Mouse (Mus musculus) ES-Bruce4 (cell line): Measurements from ENCODE around the gene Pank2. TPM values are rescaled to one million over a fixed set of nuclear protein-coding genes. Genes with fewer than 3 reads are reported as not detected.
"Not testable (repeated sequence)": the region's sequence is repeated elsewhere in the genome, so short reads cannot be mapped to it uniquely, and the experiment has no call there.

Source experiments
- H3K27ac ChIP-seq: 2 replicates; pipeline ENCODE4 v1.5.1; 2012; ENCODE audit warnings: low read length, inconsistent platforms; ENCODE audit not compliant: insufficient read depth
- H3K27me3 ChIP-seq: 2 replicates; pipeline ENCODE4 v1.6.1; 2012; ENCODE audit warnings: mild to moderate bottlenecking, low read length, inconsistent platforms; ENCODE audit not compliant: control insufficient read depth, poor library complexity, insufficient read depth, severe bottlenecking
- H3K36me3 ChIP-seq: 2 replicates; pipeline ENCODE4 v1.6.1; 2012; ENCODE audit warnings: inconsistent platforms, mild to moderate bottlenecking, low read length, moderate library complexity; ENCODE audit not compliant: control insufficient read depth, poor library complexity, insufficient read depth, severe bottlenecking
- H3K4me1 ChIP-seq: one replicate; pipeline ENCODE4 v1.8.1; 2011; ENCODE audit warnings: low read length; ENCODE audit not compliant: control insufficient read depth, insufficient read depth
- H3K4me3 ChIP-seq: 2 replicates; pipeline ENCODE4 v1.5.1; 2011; ENCODE audit warnings: low read depth, mild to moderate bottlenecking, low read length
- H3K9ac ChIP-seq: 2 replicates; pipeline ENCODE4 v1.6.1; 2012; ENCODE audit warnings: low read depth, mild to moderate bottlenecking, inconsistent platforms; ENCODE audit not compliant: poor library complexity, severe bottlenecking
- H3K9me3 ChIP-seq: replicated peaks from 2 replicates; pipeline ENCODE4 v1.6.1; 2012; ENCODE audit warnings: mild to moderate bottlenecking, low read length, inconsistent platforms; ENCODE audit not compliant: control insufficient read depth, poor library complexity, insufficient read depth, severe bottlenecking
- CTCF ChIP-seq: IDR thresholded peaks from one replicate; pipeline ENCODE4 v1.8.1; 2011; ENCODE audit warnings: low read depth, low read length
- EP300 ChIP-seq: IDR thresholded peaks from 2 replicates; pipeline ENCODE4 v1.6.1; 2011; ENCODE audit warnings: low read depth, low read length; ENCODE audit not compliant: insufficient read depth
- POLR2A ChIP-seq: IDR thresholded peaks from one replicate; pipeline ENCODE4 v1.8.1; 2011; ENCODE audit warnings: low read length; ENCODE audit not compliant: insufficient read depth
- polyA plus RNA-seq: library from polyadenylated mRNA; stranded (reverse); fragments of >200 nt; gene quantifications from 2 replicates; pipeline ENCODE4 v1.2.4, GENCODE M21; 2011; ENCODE audit warnings: low read depth; ENCODE audit not compliant: missing spikeins, insufficient read depth, insufficient read length

Gene Pank2
- polyA plus RNA-seq, 1 experiment = 78.5 TPM

DNA sequence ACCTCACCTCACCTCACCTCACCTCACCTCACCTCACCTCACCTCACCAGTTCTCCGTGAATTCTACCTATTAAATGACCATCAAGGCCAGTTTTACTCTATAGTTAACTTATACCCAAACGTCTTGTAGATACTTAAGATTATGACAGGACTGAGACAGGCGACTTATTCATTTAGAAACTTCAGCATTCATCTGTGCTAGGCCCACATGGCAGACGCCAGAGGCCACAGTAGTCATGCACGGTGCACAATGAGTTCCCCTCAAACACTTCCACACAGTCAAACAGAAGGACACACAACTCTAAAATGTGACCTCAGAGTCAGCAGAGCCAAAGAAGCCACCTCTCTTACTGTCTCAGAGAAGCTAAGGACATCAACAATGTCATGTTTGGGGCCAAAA lies 45.1 kb downstream of the Pank2 start:
- Histone ChIP-seq H3K9ac (no peak overlapping the region), H3K27me3 (no peaks in the 10 kb centered on the region), H3K4me1 (no peaks in the 10 kb centered on the region), H3K36me3 (no peaks in the 10 kb centered on the region; the same call in 1 of the 2 replicates), H3K4me3 (no peak overlapping the region), H3K9me3 (no peaks in the 10 kb centered on the region), H3K27ac (no peak overlapping the region)
- TF ChIP-seq CTCF (no peak), POLR2A (no peak), EP300 (no peak)

DNA sequence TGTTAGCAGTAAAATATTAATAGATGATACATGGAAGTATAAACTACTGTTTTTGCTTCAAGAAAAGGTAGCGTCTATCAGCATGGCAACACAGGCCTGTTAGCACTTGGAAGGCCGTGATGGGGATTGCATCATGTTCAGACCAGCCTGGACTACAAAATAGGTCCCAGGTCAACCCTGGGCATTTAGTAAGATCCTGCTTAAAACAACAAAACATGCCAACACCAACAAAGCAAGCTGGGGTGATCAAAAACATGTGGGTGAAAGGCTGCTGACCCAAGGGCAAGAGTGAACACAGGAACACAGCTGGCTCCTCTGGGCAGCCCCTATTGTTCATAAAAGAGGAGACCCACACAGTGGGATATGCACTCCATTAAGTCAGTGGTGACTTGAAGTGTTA lies 45.5 kb downstream of the Pank2 start:
- Histone ChIP-seq H3K4me1 (no peaks in the 10 kb centered on the region), H3K27ac (no peak overlapping the region), H3K27me3 (no peaks in the 10 kb centered on the region), H3K4me3 (no peak overlapping the region), H3K9me3 (no peaks in the 10 kb centered on the region), H3K9ac (no peak overlapping the region), H3K36me3 (no peaks in the 10 kb centered on the region)
- TF ChIP-seq CTCF (no peak), EP300 (no peak), POLR2A (no peak)

DNA sequence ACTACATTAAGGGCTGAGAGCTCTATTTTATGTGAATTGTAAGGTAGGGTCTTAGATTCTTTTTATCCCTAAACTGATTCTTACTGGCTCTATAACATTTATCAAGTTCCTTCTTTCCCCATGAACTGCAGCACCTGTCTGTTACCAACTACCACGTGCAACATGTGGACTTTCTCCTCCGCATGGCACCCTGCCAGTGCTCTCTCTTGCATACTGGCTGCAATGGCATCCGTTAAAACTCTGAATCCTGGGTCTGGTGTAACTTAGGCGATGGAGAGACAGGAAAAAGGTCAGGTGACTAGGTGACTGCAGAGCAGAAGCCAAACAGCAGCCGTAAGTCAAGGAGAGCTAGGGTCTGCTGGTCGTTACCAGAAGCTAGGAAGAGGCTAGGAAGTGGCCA lies 47.0 kb downstream of the Pank2 start:
- H3K36me3 ChIP-seq = no peaks in the 10 kb centered on the region
- H3K4me1 ChIP-seq = no peaks in the 10 kb centered on the region
- H3K27ac ChIP-seq = no peak overlapping the region
- H3K4me3 ChIP-seq = no peak overlapping the region
- H3K27me3 ChIP-seq = no peaks in the 10 kb centered on the region
- TF ChIP-seq EP300 = no peak
- no peak for TF ChIP-seq POLR2A
- no peak for TF ChIP-seq CTCF
- no peak overlapping the region for H3K9ac ChIP-seq
- no peaks in the 10 kb centered on the region for H3K9me3 ChIP-seq

DNA sequence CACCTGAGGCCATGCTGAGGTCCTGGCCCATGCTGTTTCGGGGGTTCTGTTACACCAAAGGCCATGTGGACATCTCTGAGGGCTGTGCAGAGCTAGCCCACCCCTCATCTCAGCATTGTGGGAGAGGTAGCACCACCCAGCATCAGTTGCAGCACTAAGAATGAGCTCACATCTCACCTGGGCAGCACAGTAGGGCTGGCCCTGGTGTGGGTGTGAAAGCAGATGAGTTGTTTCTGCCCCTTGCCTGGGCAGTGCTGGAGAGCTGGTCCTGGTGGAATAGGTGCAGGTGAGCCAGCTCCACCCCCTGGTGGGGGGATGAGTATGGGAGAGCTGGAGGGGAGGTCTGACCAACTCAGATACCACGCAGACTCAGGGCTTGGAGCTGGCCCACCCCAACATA lies 53.9 kb downstream of the Pank2 start:
- Histone ChIP-seq H3K9me3 (no peaks in the 10 kb centered on the region), H3K27me3 (no peaks in the 10 kb centered on the region)
- TF ChIP-seq CTCF = no peak
- TF ChIP-seq POLR2A = no peak
- no peak for TF ChIP-seq EP300

DNA sequence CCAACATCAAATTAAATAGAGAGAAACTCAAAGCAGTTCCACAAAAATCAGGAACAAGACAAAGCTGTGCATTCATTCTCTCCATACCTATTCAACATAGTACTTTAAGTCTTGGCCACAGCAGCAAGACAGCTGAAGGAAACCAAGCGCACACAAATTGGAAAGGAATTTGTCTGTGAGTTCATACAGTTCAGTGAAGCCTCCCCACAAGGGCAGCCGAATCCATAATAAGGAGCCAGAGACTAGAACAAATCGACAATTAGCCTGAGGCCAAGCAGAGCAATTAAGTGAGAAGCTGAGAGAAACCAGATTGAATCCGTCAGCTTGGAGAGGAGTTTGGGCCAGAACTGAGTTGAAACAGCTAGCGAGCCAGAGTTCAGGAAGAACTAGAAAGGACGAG lies 57.1 kb downstream of the Pank2 start:
- Histone ChIP-seq H3K36me3 (no peaks in the 10 kb centered on the region), H3K4me3 (no peak overlapping the region), H3K27ac (no peak overlapping the region), H3K9ac (no peak overlapping the region), H3K9me3 (no peaks in the 10 kb centered on the region), H3K4me1 (no peaks in the 10 kb centered on the region), H3K27me3 (no peaks in the 10 kb centered on the region)
- TF ChIP-seq POLR2A (no peak), EP300 (no peak), CTCF (no peak)

More for the DNA sequence above, 53.9 kb downstream of the Pank2 start:
- Histone ChIP-seq H3K9ac (no peak overlapping the region), H3K4me1 (no peaks in the 10 kb centered on the region), H3K4me3 (no peak overlapping the region), H3K36me3 (no peaks in the 10 kb centered on the region), H3K27ac (no peak overlapping the region)

DNA sequence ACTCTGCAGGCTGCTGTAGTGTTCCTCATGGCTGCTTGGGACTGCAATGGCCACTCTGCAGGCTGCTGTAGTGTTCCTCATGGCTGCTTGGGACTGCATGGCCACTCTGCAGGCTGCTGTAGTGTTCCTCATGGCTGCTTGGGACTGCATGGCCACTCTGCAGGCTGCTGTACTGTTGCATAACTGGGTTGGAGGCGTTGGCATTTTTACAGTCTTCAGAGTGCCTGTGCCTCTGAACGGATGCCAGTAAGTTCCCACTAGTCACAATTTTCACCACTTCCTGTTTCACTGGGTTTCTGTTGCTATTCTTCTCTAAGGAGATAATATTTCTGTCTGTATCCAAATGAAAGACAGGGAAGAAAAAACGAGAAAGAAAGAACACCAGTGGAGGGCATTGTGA lies 58.9 kb downstream of the Pank2 start:
- H3K4me1 ChIP-seq, H3K4me3 ChIP-seq, H3K36me3 ChIP-seq, H3K9me3 ChIP-seq, H3K9ac ChIP-seq, H3K27me3 ChIP-seq, H3K27ac ChIP-seq: not testable (repeated sequence)

DNA sequence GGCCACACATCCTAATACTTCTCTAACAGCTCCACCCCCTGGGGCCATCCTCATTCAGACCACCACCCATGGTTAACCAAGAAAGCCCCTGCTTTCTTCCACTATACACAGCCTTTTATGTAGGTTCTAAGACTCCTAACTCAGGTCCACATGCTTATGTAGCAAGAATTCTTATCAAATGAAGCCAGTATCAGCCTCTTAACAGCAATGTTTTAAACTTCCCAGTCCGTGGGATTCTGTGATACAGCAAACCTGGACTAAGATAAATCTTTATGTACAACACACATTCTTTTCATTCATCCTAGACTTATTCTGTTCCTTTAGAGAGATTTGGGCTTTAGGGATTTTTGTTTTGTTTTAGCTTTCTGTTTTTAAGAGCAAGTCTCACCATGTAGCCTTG lies 61.4 kb downstream of the Pank2 start:
- TF ChIP-seq CTCF (no peak), EP300 (no peak), POLR2A (no peak)
- no peaks in the 10 kb centered on the region for H3K36me3 ChIP-seq
- H3K4me1 ChIP-seq = no peaks in the 10 kb centered on the region
- H3K9ac ChIP-seq = no peak overlapping the region
- no peaks in the 10 kb centered on the region for H3K27me3 ChIP-seq
- H3K9me3 ChIP-seq = no peaks in the 10 kb centered on the region
- H3K27ac ChIP-seq = no peak overlapping the region
- no peak overlapping the region for H3K4me3 ChIP-seq
